Mouse (Mus musculus) lung, embryonic 15.5 days (tissue): ENCODE results near the gene 2310011J03Rik. TPM values are rescaled to one million over a fixed set of nuclear protein-coding genes. Genes with fewer than 3 reads are reported as not detected.

ENCODE experiments used
- ATAC-seq: fragments of 200-750 bp; cut with Nextera tagmentation; 2 replicates; pipeline ENCODE4 v1.8.0; 2017; ENCODE audit warnings: moderate number of reproducible peaks, borderline replicate concordance; ENCODE audit not compliant: low FRiP score, low TSS enrichment; ENCODE audit errors: extremely low read depth
- H3K27ac ChIP-seq: fragments of 300-500 bp; sonication (generic); 2 replicates; pipeline ENCODE4 v1.5.1; 2015; ENCODE audit warnings: moderate library complexity, mild to moderate bottlenecking, inconsistent platforms
- H3K27me3 ChIP-seq: fragments of 300-500 bp; sonication (generic); 2 replicates; pipeline ENCODE4 v1.6.1; 2015; ENCODE audit warnings: inconsistent platforms
- H3K36me3 ChIP-seq: fragments of 300-500 bp; sonication (generic); 2 replicates; pipeline ENCODE4 v1.6.1; 2015; ENCODE audit warnings: inconsistent platforms
- H3K4me1 ChIP-seq: fragments of 300-500 bp; sonication (generic); 2 replicates; pipeline ENCODE4 v1.6.1; 2015; ENCODE audit warnings: inconsistent platforms
- H3K4me2 ChIP-seq: fragments of 300-500 bp; sonication (generic); 2 replicates; pipeline ENCODE4 v1.6.1; 2015; ENCODE audit warnings: inconsistent platforms, mild to moderate bottlenecking, moderate library complexity
- H3K4me3 ChIP-seq: fragments of 300-500 bp; sonication (generic); 2 replicates; pipeline ENCODE4 v1.5.1; 2015; ENCODE audit warnings: mild to moderate bottlenecking, inconsistent platforms
- H3K9ac ChIP-seq: fragments of 300-500 bp; sonication (generic); 2 replicates; pipeline ENCODE4 v1.6.1; 2015; ENCODE audit warnings: inconsistent platforms
- H3K9me3 ChIP-seq: fragments of 300-500 bp; sonication (generic); 2 replicates; pipeline ENCODE4 v1.6.1; 2016; ENCODE audit warnings: inconsistent platforms
- WGBS: fragments of 180-500 bp; shearing (Covaris S2); methylation state at CpG from one replicate; pipeline ENCODE4 v1.1.7; 2015; 5-methylcytosine and 5-hydroxymethylcytosine counted together
- polyA plus RNA-seq: library from polyadenylated mRNA; unstranded; fragments of >200 nt; fragmentation: Nextera tagmentation; extraction: Ambion mirVana; gene quantifications from 2 replicates; pipeline ENCODE4 v1.2.1, GENCODE M21; 2015

The 2310011J03Rik gene
- 47.7 and 51.9 TPM in 2 replicates for polyA plus RNA-seq

DNA sequence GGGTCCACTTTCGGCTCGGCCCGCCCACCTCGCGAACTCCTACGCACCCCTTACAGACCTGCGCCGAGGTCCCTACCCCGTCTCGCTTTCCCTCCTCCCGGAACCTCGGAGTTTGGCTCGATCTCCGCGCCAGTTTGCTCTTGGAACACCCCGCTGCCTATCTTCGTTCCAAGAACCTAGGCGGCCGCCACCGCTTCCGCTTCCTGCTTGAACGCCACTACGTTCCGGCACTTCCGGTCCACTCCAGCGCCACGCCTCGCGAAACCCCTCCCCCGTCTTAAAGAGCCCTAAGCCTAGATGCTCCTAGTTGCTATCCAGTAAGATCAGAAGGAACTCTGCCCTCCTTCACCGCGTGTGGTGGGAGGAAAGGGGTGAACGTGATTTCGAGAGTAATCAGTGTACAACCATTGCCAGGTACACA lies at the start of gene 2310011J03Rik:
Gene 2310011J03Rik, minus strand, starts transcription at position 198 of the 421 bp plus-strand sequence.
- H3K4me1 ChIP-seq: peaks cover 38% of the 10 kb centered on the region
- H3K36me3 ChIP-seq: 0 out of 2 replicates have a peak, but pooled peaks cover 6% of the 10 kb centered on the region
- peaks cover 24% of the 10 kb centered on the region for H3K27me3 ChIP-seq
- H3K4me2 ChIP-seq: peak within 1 kb of the TSS; percentile 80
- ATAC-seq: peak; percentile 53
- WGBS: 0% methylated on average over 34 of the region's 34 CpGs
- no peaks in the 10 kb centered on the region for H3K9me3 ChIP-seq
- peak within 1 kb of the TSS; percentile 88 for H3K9ac ChIP-seq
- H3K27ac ChIP-seq: peak within 1 kb of the TSS; percentile 82
- H3K4me3 ChIP-seq: peak within 1 kb of the TSS; percentile 94

- Histone ChIP-seq H3K27ac (no peak overlapping the region), H3K27me3 (peaks cover 6% of the 10 kb centered on the region; the same call in 1 of the 2 replicates)
- 86% methylated on average over 6 of the region's 6 CpGs for WGBS
Observed at GRCm38 (mm10) chr10:80368392-80368791, 48.1 kb upstream of the 2310011J03Rik start.

GRCm38 (mm10) chr10:80367954-80368353 lies 47.6 kb upstream of the 2310011J03Rik start:
- no peak for ATAC-seq
- no peak overlapping the region for H3K9ac ChIP-seq
- H3K4me2 ChIP-seq: no peak overlapping the region
- H3K4me3 ChIP-seq: no peak overlapping the region
- H3K9me3 ChIP-seq: no peaks in the 10 kb centered on the region
- no peaks in the 10 kb centered on the region for H3K36me3 ChIP-seq
- H3K4me1 ChIP-seq: peaks cover 9% of the 10 kb centered on the region; the same call in 1 of the 2 replicates
- H3K27me3 ChIP-seq: peaks cover 6% of the 10 kb centered on the region; the same call in 1 of the 2 replicates
- WGBS: 48% methylated on average over 5 of the region's 5 CpGs
- H3K27ac ChIP-seq: no peak overlapping the region

More at GRCm38 (mm10) chr10:80368392-80368791, 48.1 kb upstream of the 2310011J03Rik start:
- Histone ChIP-seq H3K9me3 (no peaks in the 10 kb centered on the region), H3K9ac (no peak overlapping the region), H3K4me2 (no peak overlapping the region), H3K4me1 (peaks cover 9% of the 10 kb centered on the region; the same call in 1 of the 2 replicates), H3K4me3 (no peak overlapping the region), H3K36me3 (no peaks in the 10 kb centered on the region)
- no peak for ATAC-seq

DNA sequence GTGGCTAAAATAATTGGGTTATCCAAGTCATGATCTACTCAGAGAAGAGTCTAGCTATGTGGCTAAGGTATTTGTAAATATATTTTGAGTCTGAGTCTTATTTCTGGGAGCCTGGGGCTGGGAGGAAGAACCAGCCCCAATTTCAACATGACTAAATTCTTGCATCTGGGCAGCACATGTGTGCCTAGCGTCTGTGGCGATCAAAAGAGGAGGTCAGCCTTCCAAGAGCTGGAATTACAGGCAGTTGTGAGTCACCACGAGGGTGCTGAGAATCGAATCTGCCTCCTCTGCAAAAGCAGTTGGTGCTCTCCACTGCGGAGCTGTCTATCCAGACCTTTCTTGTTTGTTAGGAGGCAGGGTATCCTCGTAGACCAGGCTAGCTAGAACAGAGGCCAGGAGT lies 45.4 kb upstream of the 2310011J03Rik start:
- no peak overlapping the region for H3K4me3 ChIP-seq
- no peaks in the 10 kb centered on the region for H3K9me3 ChIP-seq
- no peaks in the 10 kb centered on the region for H3K4me1 ChIP-seq
- no peak overlapping the region for H3K4me2 ChIP-seq
- no peak for ATAC-seq
- H3K36me3 ChIP-seq: no peaks in the 10 kb centered on the region
- H3K9ac ChIP-seq: no peak overlapping the region
- 57% methylated on average over 6 of the region's 6 CpGs for WGBS
- peaks cover 6% of the 10 kb centered on the region; the same call in 1 of the 2 replicates for H3K27me3 ChIP-seq
- no peak overlapping the region for H3K27ac ChIP-seq

DNA sequence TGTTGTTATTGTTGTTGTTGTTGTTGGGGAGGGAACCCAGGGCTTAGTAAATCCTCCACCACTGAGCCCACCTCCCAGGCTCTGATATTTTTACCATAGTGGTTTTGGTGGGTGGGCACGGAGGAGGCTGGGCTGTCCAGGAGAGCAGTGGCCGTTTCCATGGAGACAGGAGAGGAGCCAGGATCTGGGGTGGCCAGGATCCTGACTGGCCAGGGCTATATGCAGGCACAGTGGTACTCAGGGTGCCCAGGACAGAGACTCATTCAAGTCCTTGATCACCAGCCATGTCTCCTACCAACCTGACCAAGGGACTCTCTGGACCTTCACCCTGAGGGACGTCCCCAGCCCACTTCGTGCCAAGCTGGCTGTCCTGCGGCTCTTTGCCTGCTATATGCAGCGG lies 43.4 kb upstream of the 2310011J03Rik start:
- 34% methylated on average over 6 of the region's 6 CpGs for WGBS
- no peak for ATAC-seq
- Histone ChIP-seq H3K4me3 (no peak overlapping the region), H3K9ac (no peak overlapping the region), H3K9me3 (no peaks in the 10 kb centered on the region), H3K27ac (no peak overlapping the region), H3K4me2 (no peak overlapping the region), H3K36me3 (no peaks in the 10 kb centered on the region), H3K4me1 (no peaks in the 10 kb centered on the region), H3K27me3 (peaks cover 23% of the 10 kb centered on the region)

GRCm38 (mm10) chr10:80357994-80358639 lies 37.8 kb upstream of the 2310011J03Rik start:
- H3K36me3 ChIP-seq: no peaks in the 10 kb centered on the region
- no peak overlapping the region for H3K27ac ChIP-seq
- peaks cover 72% of the 10 kb centered on the region for H3K27me3 ChIP-seq
- H3K9me3 ChIP-seq: no peaks in the 10 kb centered on the region
- WGBS: 8% methylated on average over 24 of the region's 31 CpGs
- no peak overlapping the region for H3K9ac ChIP-seq
- H3K4me1 ChIP-seq: peaks cover 21% of the 10 kb centered on the region
- H3K4me2 ChIP-seq: peak overlapping the region; percentile 50
- H3K4me3 ChIP-seq: peak overlapping the region; percentile 23
- peak; percentile 19; the same call in 1 of the 2 replicates for ATAC-seq

- 32% methylated on average over 7 of the region's 7 CpGs for WGBS
- H3K9me3 ChIP-seq: no peaks in the 10 kb centered on the region
- H3K9ac ChIP-seq: no peak overlapping the region
- peak overlapping the region; percentile 50; the same call in 1 of the 2 replicates for H3K4me2 ChIP-seq
- peaks cover 21% of the 10 kb centered on the region for H3K4me1 ChIP-seq
- no peak overlapping the region for H3K27ac ChIP-seq
- H3K36me3 ChIP-seq: no peaks in the 10 kb centered on the region
- peaks cover 80% of the 10 kb centered on the region for H3K27me3 ChIP-seq
- H3K4me3 ChIP-seq: no peak overlapping the region
- no peak for ATAC-seq
Observed at GRCm38 (mm10) chr10:80357336-80357735, 37.0 kb upstream of the 2310011J03Rik start.

GRCm38 (mm10) chr10:80356737-80357136 lies 36.4 kb upstream of the 2310011J03Rik start:
- Histone ChIP-seq H3K9ac (no peak overlapping the region), H3K4me3 (peak overlapping the region; percentile 28), H3K27me3 (peaks cover 86% of the 10 kb centered on the region), H3K4me1 (peaks cover 21% of the 10 kb centered on the region), H3K27ac (no peak overlapping the region), H3K36me3 (no peaks in the 10 kb centered on the region), H3K9me3 (no peaks in the 10 kb centered on the region), H3K4me2 (peak overlapping the region; percentile 58)
- no peak for ATAC-seq
- 3% methylated on average over 34 of the region's 34 CpGs for WGBS

DNA sequence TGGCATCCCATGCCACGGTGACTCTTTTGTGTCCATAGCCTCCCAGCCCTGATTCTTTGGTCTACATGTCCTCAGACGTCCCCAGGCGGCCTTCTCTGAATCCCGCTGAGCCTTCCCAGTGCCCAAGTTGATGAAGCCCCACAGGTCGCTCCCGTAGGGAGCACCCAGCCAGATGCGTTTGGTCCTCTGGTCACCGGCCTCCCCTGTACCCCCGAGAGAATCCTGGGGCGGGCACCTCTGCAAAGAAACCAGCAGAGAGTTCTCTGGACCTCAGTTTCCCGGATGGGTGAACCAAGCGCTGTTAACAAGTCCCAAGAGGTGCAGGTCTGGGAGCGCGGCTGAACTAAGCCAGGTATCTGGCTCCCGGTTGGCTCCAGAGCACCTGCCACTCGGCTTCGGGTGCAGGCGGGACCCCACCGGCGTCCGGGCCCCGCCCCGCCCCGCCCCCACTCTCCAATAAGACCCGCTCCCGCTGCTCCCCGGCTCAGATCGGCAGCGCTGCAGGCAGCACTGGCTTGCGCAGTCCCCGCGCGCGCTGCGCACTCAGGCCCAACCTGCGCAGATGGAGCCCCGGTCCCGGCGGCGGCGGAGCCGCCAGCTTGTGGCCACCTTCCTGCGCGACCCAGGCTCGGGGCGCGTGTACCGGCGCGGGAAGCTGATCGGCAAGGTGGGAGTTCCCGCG lies 35.8 kb upstream of the 2310011J03Rik start, which contains the start of gene Plk5:
Gene Plk5, plus strand, starts transcription at position 459 of the 682 bp plus-strand sequence.
- Histone ChIP-seq H3K36me3 (no peaks in the 10 kb centered on the region), H3K27ac (no peak within 1 kb of the TSS), H3K4me2 (peak within 1 kb of the TSS; percentile 58), H3K9me3 (no peaks in the 10 kb centered on the region), H3K4me3 (peak within 1 kb of the TSS; percentile 28), H3K27me3 (peaks cover 92% of the 10 kb centered on the region), H3K4me1 (peaks cover 21% of the 10 kb centered on the region), H3K9ac (no peak within 1 kb of the TSS)
- no peak for ATAC-seq
- WGBS: under 1% methylated on average over 53 of the region's 53 CpGs

DNA sequence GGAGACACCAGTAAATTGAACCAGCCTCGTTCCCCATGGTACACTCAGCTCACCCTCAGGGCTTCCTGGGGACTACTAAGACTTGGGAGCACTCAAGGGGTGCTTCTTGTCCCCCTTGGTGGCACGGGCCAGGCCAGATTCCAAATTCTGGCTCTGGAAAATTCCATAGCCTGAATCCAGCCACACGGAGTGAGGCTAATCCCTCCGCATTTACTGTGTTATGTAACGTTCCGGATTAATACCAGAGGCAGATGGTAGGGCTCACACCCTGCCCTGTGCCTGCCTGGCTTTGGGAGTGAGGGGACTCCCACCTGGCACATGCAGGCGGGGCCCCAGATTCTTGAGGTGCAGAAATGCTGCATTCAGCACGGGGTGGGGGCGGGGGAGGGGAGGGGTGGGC lies 35.1 kb upstream of the 2310011J03Rik start:
- H3K36me3 ChIP-seq: no peaks in the 10 kb centered on the region
- H3K27ac ChIP-seq: no peak overlapping the region
- H3K27me3 ChIP-seq: peaks cover 96% of the 10 kb centered on the region
- H3K4me1 ChIP-seq: peaks cover 21% of the 10 kb centered on the region
- ATAC-seq: no peak
- no peaks in the 10 kb centered on the region for H3K9me3 ChIP-seq
- H3K9ac ChIP-seq: no peak overlapping the region
- no peak overlapping the region for H3K4me3 ChIP-seq
- 11% methylated on average over 9 of the region's 9 CpGs for WGBS
- no peak overlapping the region for H3K4me2 ChIP-seq

- Histone ChIP-seq H3K9me3 (no peaks in the 10 kb centered on the region), H3K4me2 (no peak overlapping the region), H3K9ac (no peak overlapping the region), H3K36me3 (no peaks in the 10 kb centered on the region), H3K27me3 (peaks cover 97% of the 10 kb centered on the region), H3K27ac (no peak overlapping the region), H3K4me3 (no peak overlapping the region), H3K4me1 (peaks cover 35% of the 10 kb centered on the region)
- 46% methylated on average over 8 of the region's 8 CpGs for WGBS
- no peak for ATAC-seq
Observed at GRCm38 (mm10) chr10:80352727-80353126, 32.4 kb upstream of the 2310011J03Rik start.

- Histone ChIP-seq H3K9ac (no peak overlapping the region), H3K36me3 (no peaks in the 10 kb centered on the region), H3K27ac (no peak overlapping the region), H3K4me2 (no peak overlapping the region), H3K4me1 (peaks cover 33% of the 10 kb centered on the region), H3K9me3 (no peaks in the 10 kb centered on the region), H3K4me3 (no peak overlapping the region), H3K27me3 (peaks cover 97% of the 10 kb centered on the region)
- WGBS: 28% methylated on average over 11 of the region's 11 CpGs
- no peak for ATAC-seq
Observed at GRCm38 (mm10) chr10:80351896-80352295, 31.6 kb upstream of the 2310011J03Rik start.
